Mouse (Mus musculus) stomach, postnatal 0 days (tissue): ENCODE measurements at regions not wholly inside any gene's neighbourhood (a gene's known extent, or its start where the extent isn't known, plus 50 kb on each side); places are given as distances from the start of the nearest gene placed in this dataset.

Source experiments
- ATAC-seq: fragments of 200-750 bp; cut with Nextera tagmentation; 2 replicates; pipeline ENCODE4 v1.8.0; 2017; ENCODE audit not compliant: low FRiP score, low TSS enrichment
- DNase-seq: peaks from one replicate; pipeline ENCODE4 v3.0.0-alpha.2; 2016; ENCODE audit warnings: low spot score
- H3K27ac ChIP-seq: fragments of 300-500 bp; sonication (generic); replicated peaks from 2 replicates; pipeline ENCODE4 v1.5.1; 2014; ENCODE audit warnings: mild to moderate bottlenecking, control low read depth
- H3K27me3 ChIP-seq: fragments of 300-500 bp; sonication (generic); 2 replicates; pipeline ENCODE4 v1.6.1; 2014; ENCODE audit warnings: low read length; ENCODE audit not compliant: control insufficient read depth, insufficient read depth
- H3K36me3 ChIP-seq: fragments of 300-500 bp; sonication (generic); 2 replicates; pipeline ENCODE4 v1.6.1; 2014; ENCODE audit warnings: low read length, mixed read lengths; ENCODE audit not compliant: control insufficient read depth, insufficient read depth
- H3K4me1 ChIP-seq: fragments of 300-500 bp; sonication (generic); replicated peaks from 2 replicates; pipeline ENCODE4 v1.6.1; 2014; ENCODE audit warnings: antibody characterized with exemption; ENCODE audit not compliant: control insufficient read depth, insufficient read depth
- H3K4me2 ChIP-seq: fragments of 300-500 bp; sonication (generic); replicated peaks from 2 replicates; pipeline ENCODE4 v1.6.1; 2014; ENCODE audit warnings: low read depth, mild to moderate bottlenecking, control low read depth, moderate library complexity
- H3K4me3 ChIP-seq: fragments of 300-500 bp; sonication (generic); 2 replicates; pipeline ENCODE4 v1.5.1; 2014; ENCODE audit warnings: low read depth, low read length, control low read depth
- H3K9ac ChIP-seq: fragments of 300-500 bp; sonication (generic); 2 replicates; pipeline ENCODE4 v1.6.1; 2014; ENCODE audit warnings: mild to moderate bottlenecking, low read length, control low read depth, mixed read lengths
- H3K9me3 ChIP-seq: fragments of 300-500 bp; sonication (generic); 2 replicates; pipeline ENCODE4 v1.6.1; 2016; ENCODE audit warnings: low read length; ENCODE audit not compliant: control insufficient read depth
- CTCF ChIP-seq: IDR thresholded peaks from 2 replicates; pipeline ENCODE4 v1.5.1; 2016; ENCODE audit warnings: antibody characterized with exemption, low read depth, mild to moderate bottlenecking, moderate library complexity
- EP300 ChIP-seq: optimal IDR thresholded peaks from 2 replicates; pipeline ENCODE3; 2016; ENCODE audit warnings: antibody characterized with exemption
- WGBS: fragments of 180-500 bp; shearing (Covaris S2); extraction: QIAGEN DNeasy Blood & Tissue Kit; methylation state at CpG from one replicate; pipeline ENCODE4 v1.1.7; 2014; 5-methylcytosine and 5-hydroxymethylcytosine counted together

- no peaks in the 10 kb centered on the region for H3K27me3 ChIP-seq
- TF ChIP-seq EP300 (no peak), CTCF (no peak)
- H3K4me2 ChIP-seq = no peak overlapping the region
- H3K9ac ChIP-seq = no peak overlapping the region
- H3K4me1 ChIP-seq = no peaks in the 10 kb centered on the region
- H3K4me3 ChIP-seq = no peak overlapping the region
- H3K9me3 ChIP-seq = no peaks in the 10 kb centered on the region
- H3K27ac ChIP-seq = no peak overlapping the region
- DNase-seq (no peak), ATAC-seq (no peak)
- H3K36me3 ChIP-seq = no peaks in the 10 kb centered on the region
Measured at GRCm38 (mm10) chr6:59713004-59713403, 286.9 kb upstream of the Gprin3 start.

DNA sequence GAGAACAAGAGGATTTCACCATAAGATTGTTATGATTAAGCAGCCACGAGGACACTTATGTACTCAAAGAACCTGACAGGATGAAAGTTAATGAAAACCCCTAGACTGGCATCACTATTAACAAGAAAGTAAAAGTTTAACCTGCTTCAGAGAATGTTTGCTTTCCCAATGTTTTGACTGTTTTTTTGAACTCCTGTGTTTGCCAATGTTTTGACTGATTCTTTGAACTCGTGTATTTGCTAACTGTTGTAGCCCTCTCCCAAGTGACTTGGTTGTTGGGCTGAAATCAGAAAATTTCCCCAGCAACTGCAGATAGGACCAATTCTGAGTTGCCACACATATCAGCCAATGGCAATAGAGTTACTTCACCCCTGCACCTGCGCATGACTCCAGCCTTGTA is 258.9 kb upstream of the Gprin3 start:
- ATAC-seq = no peak
- no peak overlapping the region for H3K4me2 ChIP-seq
- 59% methylated on average over 3 of the region's 3 CpGs for WGBS
- no peaks in the 10 kb centered on the region for H3K4me1 ChIP-seq
- H3K27me3 ChIP-seq = no peaks in the 10 kb centered on the region
- no peak for DNase-seq
- no peak overlapping the region for H3K9ac ChIP-seq
- no peak overlapping the region for H3K4me3 ChIP-seq
- H3K9me3 ChIP-seq = no peaks in the 10 kb centered on the region
- H3K27ac ChIP-seq = no peak overlapping the region
- H3K36me3 ChIP-seq = no peaks in the 10 kb centered on the region
- TF ChIP-seq EP300 = no peak
- no peak for TF ChIP-seq CTCF

GRCm38 (mm10) chr6:59667356-59667755 is 241.3 kb upstream of the Gprin3 start:
- H3K27me3 ChIP-seq = no peaks in the 10 kb centered on the region
- TF ChIP-seq EP300 (no peak), CTCF (peak; percentile 17; the same call in 1 of the 2 replicates)
- 52% methylated on average over 3 of the region's 3 CpGs for WGBS
- H3K9ac ChIP-seq = no peak overlapping the region
- H3K27ac ChIP-seq = no peak overlapping the region
- no peak overlapping the region for H3K4me2 ChIP-seq
- no peak for ATAC-seq
- DNase-seq = no peak
- H3K4me1 ChIP-seq = no peaks in the 10 kb centered on the region
- H3K4me3 ChIP-seq = no peak overlapping the region
- no peaks in the 10 kb centered on the region for H3K9me3 ChIP-seq
- no peaks in the 10 kb centered on the region for H3K36me3 ChIP-seq
